Mouse (Mus musculus): ENCODE results near the gene Prkcb. TPM values are rescaled to one million over a fixed set of nuclear protein-coding genes. Genes with fewer than 3 reads are reported as not detected.
A peak's percentile ranks its signal among the peaks of the same experiment; 100 is the strongest.

Gene Prkcb
- polyA plus RNA-seq, 1 experiment from 2014 or later: 8.7 TPM

- no peak overlapping the region for H3K4me2 ChIP-seq (replicated peaks)
These were observed 39.4 kb downstream of the Prkcb start for GRCm38 (mm10) chr7:122327942-122328341.

GRCm38 (mm10) chr7:122328466-122328865, 39.9 kb downstream of the Prkcb start:
- no peak overlapping the region for H3K27ac ChIP-seq (replicated peaks)
- no peaks in the 10 kb centered on the region for H3K36me3 ChIP-seq
- no peak overlapping the region for H3K9ac ChIP-seq
- no peak overlapping the region for H3K4me3 ChIP-seq (replicated peaks)
- no peaks in the 10 kb centered on the region for H3K27me3 ChIP-seq
- H3K9me3 ChIP-seq (replicated peaks): no peaks in the 10 kb centered on the region
- ATAC-seq (ENCODE audit: insufficient number of reproducible peaks, low FRiP score, low TSS enrichment, low read depth): no peak
- 82% methylated on average over 5 of the region's 5 CpGs for WGBS
- H3K4me1 ChIP-seq: no peaks in the 10 kb centered on the region
- no peak overlapping the region for H3K4me2 ChIP-seq (replicated peaks)

More at GRCm38 (mm10) chr7:122327942-122328341, 39.4 kb downstream of the Prkcb start:
- H3K9ac ChIP-seq: no peak overlapping the region
- no peaks in the 10 kb centered on the region for H3K9me3 ChIP-seq (replicated peaks)
- no peaks in the 10 kb centered on the region for H3K4me1 ChIP-seq
- no peaks in the 10 kb centered on the region for H3K27me3 ChIP-seq
- H3K27ac ChIP-seq (replicated peaks): no peak overlapping the region
- 88% methylated on average over 3 of the region's 3 CpGs for WGBS
- ATAC-seq (ENCODE audit: insufficient number of reproducible peaks, low FRiP score, low TSS enrichment, low read depth): no peak
- H3K4me3 ChIP-seq (replicated peaks): no peak overlapping the region
- no peaks in the 10 kb centered on the region for H3K36me3 ChIP-seq

- Histone ChIP-seq H3K4me1 (no peaks in the 10 kb centered on the region), H3K4me3 (replicated peaks) (no peak overlapping the region), H3K27ac (replicated peaks) (no peak overlapping the region), H3K4me2 (replicated peaks) (no peak overlapping the region), H3K9me3 (replicated peaks) (no peaks in the 10 kb centered on the region), H3K27me3 (no peaks in the 10 kb centered on the region), H3K9ac (no peak overlapping the region), H3K36me3 (no peaks in the 10 kb centered on the region)
- 79% methylated on average over 4 of the region's 4 CpGs for WGBS
- ATAC-seq (ENCODE audit: insufficient number of reproducible peaks, low FRiP score, low TSS enrichment, low read depth): no peak
These were observed 41.0 kb downstream of the Prkcb start for GRCm38 (mm10) chr7:122329588-122329987.

- Histone ChIP-seq H3K9ac (no peak overlapping the region), H3K27ac (replicated peaks) (no peak overlapping the region)
- no peak for ATAC-seq (ENCODE audit: insufficient number of reproducible peaks, low FRiP score, low TSS enrichment, low read depth)
These were observed 45.1 kb downstream of the Prkcb start for GRCm38 (mm10) chr7:122333686-122334085.

GRCm38 (mm10) chr7:122337302-122337701, 48.8 kb downstream of the Prkcb start:
- Histone ChIP-seq H3K36me3 (no peaks in the 10 kb centered on the region), H3K27ac (replicated peaks) (no peak overlapping the region), H3K9me3 (replicated peaks) (no peaks in the 10 kb centered on the region), H3K4me3 (replicated peaks) (no peak overlapping the region), H3K27me3 (no peaks in the 10 kb centered on the region), H3K4me1 (no peaks in the 10 kb centered on the region), H3K9ac (no peak overlapping the region), H3K4me2 (replicated peaks) (no peak overlapping the region)
- 84% methylated on average over 3 of the region's 3 CpGs for WGBS
- ATAC-seq (ENCODE audit: insufficient number of reproducible peaks, low FRiP score, low TSS enrichment, low read depth): no peak

More at GRCm38 (mm10) chr7:122333686-122334085, 45.1 kb downstream of the Prkcb start:
- Histone ChIP-seq H3K9me3 (replicated peaks) (no peaks in the 10 kb centered on the region), H3K27me3 (no peaks in the 10 kb centered on the region), H3K4me3 (replicated peaks) (no peak overlapping the region), H3K4me1 (no peaks in the 10 kb centered on the region), H3K36me3 (no peaks in the 10 kb centered on the region), H3K4me2 (replicated peaks) (no peak overlapping the region)
- 82% methylated on average over 7 of the region's 7 CpGs for WGBS

- Histone ChIP-seq H3K4me1 (no peaks in the 10 kb centered on the region), H3K27me3 (no peaks in the 10 kb centered on the region), H3K4me2 (replicated peaks) (no peak overlapping the region), H3K9ac (no peak overlapping the region), H3K36me3 (no peaks in the 10 kb centered on the region), H3K9me3 (replicated peaks) (no peaks in the 10 kb centered on the region), H3K4me3 (replicated peaks) (no peak overlapping the region), H3K27ac (replicated peaks) (no peak overlapping the region)
- 50% methylated on average over 3 of the region's 3 CpGs for WGBS
- no peak for ATAC-seq (ENCODE audit: insufficient number of reproducible peaks, low FRiP score, low TSS enrichment, low read depth)
These were observed 49.5 kb downstream of the Prkcb start for GRCm38 (mm10) chr7:122338055-122338454.

GRCm38 (mm10) chr7:122339476-122339875, 50.9 kb downstream of the Prkcb start:
- H3K4me1 ChIP-seq: no peaks in the 10 kb centered on the region
- H3K36me3 ChIP-seq: no peaks in the 10 kb centered on the region
- WGBS: 76% methylated on average over 2 of the region's 2 CpGs
- no peaks in the 10 kb centered on the region for H3K9me3 ChIP-seq (replicated peaks)
- ATAC-seq (ENCODE audit: insufficient number of reproducible peaks, low FRiP score, low TSS enrichment, low read depth): no peak
- H3K4me2 ChIP-seq (replicated peaks): no peak overlapping the region
- no peaks in the 10 kb centered on the region for H3K27me3 ChIP-seq
- no peak overlapping the region for H3K9ac ChIP-seq
- H3K27ac ChIP-seq (replicated peaks): no peak overlapping the region
- H3K4me3 ChIP-seq (replicated peaks): no peak overlapping the region

- no peak for ATAC-seq (ENCODE audit: insufficient number of reproducible peaks, low FRiP score, low TSS enrichment, low read depth)
- Histone ChIP-seq H3K4me1 (no peaks in the 10 kb centered on the region), H3K4me3 (replicated peaks) (no peak overlapping the region), H3K27me3 (no peaks in the 10 kb centered on the region), H3K9ac (no peak overlapping the region), H3K27ac (replicated peaks) (no peak overlapping the region), H3K9me3 (replicated peaks) (no peaks in the 10 kb centered on the region), H3K4me2 (replicated peaks) (no peak overlapping the region), H3K36me3 (no peaks in the 10 kb centered on the region)
- 54% methylated on average over 3 of the region's 3 CpGs for WGBS
These were observed 53.3 kb downstream of the Prkcb start for GRCm38 (mm10) chr7:122341813-122342212.

GRCm38 (mm10) chr7:122344656-122345055, 56.1 kb downstream of the Prkcb start:
- WGBS: 45% methylated on average over 7 of the region's 7 CpGs
- H3K4me2 ChIP-seq (replicated peaks): no peak overlapping the region
- H3K9me3 ChIP-seq (replicated peaks): no peaks in the 10 kb centered on the region
- H3K36me3 ChIP-seq: no peaks in the 10 kb centered on the region
- peak; percentile 47; the same call in 1 of the 2 replicates for ATAC-seq (ENCODE audit: insufficient number of reproducible peaks, low FRiP score, low TSS enrichment, low read depth)
- H3K27me3 ChIP-seq: no peaks in the 10 kb centered on the region
- no peak overlapping the region for H3K27ac ChIP-seq (replicated peaks)
- no peaks in the 10 kb centered on the region for H3K4me1 ChIP-seq
- H3K9ac ChIP-seq: no peak overlapping the region
- H3K4me3 ChIP-seq (replicated peaks): no peak overlapping the region

- ATAC-seq (ENCODE audit: insufficient number of reproducible peaks, low FRiP score, low TSS enrichment, low read depth): no peak
- Histone ChIP-seq H3K27me3 (no peaks in the 10 kb centered on the region), H3K9me3 (replicated peaks) (no peaks in the 10 kb centered on the region), H3K4me3 (replicated peaks) (no peak overlapping the region), H3K9ac (no peak overlapping the region), H3K27ac (replicated peaks) (no peak overlapping the region), H3K4me2 (replicated peaks) (no peak overlapping the region), H3K36me3 (no peaks in the 10 kb centered on the region), H3K4me1 (no peaks in the 10 kb centered on the region)
- WGBS: 46% methylated on average over 14 of the region's 14 CpGs
These were observed 58.0 kb downstream of the Prkcb start for GRCm38 (mm10) chr7:122346251-122347242.

- no peak overlapping the region for H3K9ac ChIP-seq
- H3K4me1 ChIP-seq: no peaks in the 10 kb centered on the region
- 75% methylated on average over 3 of the region's 3 CpGs for WGBS
- H3K27ac ChIP-seq (replicated peaks): no peak overlapping the region
- no peak overlapping the region for H3K4me2 ChIP-seq (replicated peaks)
- H3K9me3 ChIP-seq (replicated peaks): no peaks in the 10 kb centered on the region
- no peaks in the 10 kb centered on the region for H3K27me3 ChIP-seq
- no peaks in the 10 kb centered on the region for H3K36me3 ChIP-seq
- no peak overlapping the region for H3K4me3 ChIP-seq (replicated peaks)
- ATAC-seq (ENCODE audit: insufficient number of reproducible peaks, low FRiP score, low TSS enrichment, low read depth): no peak
These were observed 58.9 kb downstream of the Prkcb start for GRCm38 (mm10) chr7:122347433-122347832.

Measured in embryonic facial prominence, embryonic 15.5 days (tissue).